Mouse (Mus musculus) colon, adult 2 months (tissue): ENCODE data around the gene Atg3. TPM values are rescaled to one million over a fixed set of nuclear protein-coding genes. Genes with fewer than 3 reads are reported as not detected.

Experiments
- polyA plus RNA-seq: library from polyadenylated mRNA; depleted of rRNA; stranded (reverse); fragments of >200 nt; gene quantifications from 2 replicates; pipeline ENCODE4 v1.2.3, GENCODE M21; 2012; rRNA removed

Gene Atg3
- 17.1 and 22.0 TPM in 2 replicates for polyA plus RNA-seq

DNA sequence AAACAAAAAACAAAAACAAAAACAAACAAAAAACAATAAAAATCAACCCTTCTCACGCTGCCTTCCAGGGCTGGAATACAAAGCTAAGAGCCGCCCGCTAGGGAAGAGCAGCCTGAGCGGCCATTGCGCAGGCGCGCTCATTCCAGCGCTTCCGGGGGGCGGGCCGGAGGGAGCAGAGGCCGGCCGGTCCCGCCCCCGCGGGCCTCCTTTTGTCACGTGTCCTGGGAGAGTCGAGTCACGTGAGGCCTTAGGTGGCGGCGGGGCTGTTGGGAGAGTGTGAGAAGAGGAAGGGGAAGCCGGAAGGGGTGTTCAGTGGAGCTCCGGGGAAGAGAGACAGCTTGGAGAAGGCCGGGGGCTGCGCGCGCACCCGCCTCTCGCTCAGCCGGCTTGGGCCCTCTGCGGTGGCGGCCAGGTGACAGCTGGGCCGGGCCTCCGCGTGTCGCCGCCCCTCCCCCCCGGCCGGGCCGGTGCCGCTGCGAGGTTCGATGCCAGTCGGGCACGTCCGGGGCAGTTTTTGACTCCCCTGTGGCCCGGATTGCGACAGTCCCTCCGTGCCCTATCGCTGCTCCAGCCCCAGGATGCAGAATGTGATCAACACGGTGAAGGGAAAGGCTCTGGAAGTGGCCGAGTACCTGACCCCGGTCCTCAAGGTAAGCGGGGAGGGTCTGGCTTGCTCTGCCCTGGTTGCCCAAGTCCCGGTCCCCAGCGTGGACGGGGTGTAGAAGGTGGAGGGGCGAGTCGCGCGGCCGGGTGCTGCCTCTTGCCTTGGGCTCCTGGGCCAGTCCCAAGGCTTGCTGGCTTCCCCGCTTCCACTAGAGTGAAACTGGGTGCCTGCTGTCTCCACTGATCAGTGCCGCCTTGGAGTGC, at the start of gene Atg3, which contains the start of gene Slc35a5:
Gene Atg3, plus strand, starts transcription at position 264 of the 867 bp plus-strand sequence.
Gene Slc35a5, minus strand, starts transcription at position 185 of the 867 bp plus-strand sequence.

DNA sequence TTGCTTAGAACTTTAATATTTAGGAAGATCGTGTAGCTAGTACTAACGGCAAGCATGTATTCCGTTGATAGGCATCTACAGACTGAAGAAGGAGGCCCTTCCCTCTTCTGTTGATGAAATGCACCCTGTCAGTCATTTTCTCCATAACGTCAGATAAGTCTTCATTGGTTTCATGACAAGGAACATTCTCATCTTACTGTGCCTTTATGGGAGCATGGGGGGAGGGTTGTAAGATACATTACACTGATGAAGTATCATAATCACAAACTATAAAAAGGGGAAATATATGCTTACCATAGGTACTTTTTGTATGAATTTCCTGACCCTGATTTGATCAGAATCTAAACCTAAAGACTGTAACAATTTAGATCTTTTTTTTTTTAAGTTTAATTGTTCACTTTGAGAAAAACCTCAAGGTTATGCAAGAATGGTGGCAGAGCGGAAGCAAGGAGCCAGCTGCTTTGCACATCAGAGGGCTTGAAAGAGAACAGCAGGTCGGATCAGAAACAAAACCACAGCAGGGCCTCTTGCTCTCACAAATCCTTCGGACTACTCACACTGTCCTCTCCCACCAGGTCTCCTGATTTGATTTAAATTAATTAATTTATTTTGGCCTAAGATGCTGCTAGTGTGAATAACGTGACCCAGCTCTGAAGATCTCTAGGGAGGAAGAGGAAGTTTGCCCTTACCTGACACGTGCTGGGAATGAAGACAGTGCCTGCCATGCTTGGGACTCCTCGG, 65.2 kb downstream of the Atg3 start, which contains the start of gene Btla:
Gene Btla, plus strand, starts transcription at position 668 of the 741 bp plus-strand sequence.

Other genes starting within 250 kb of the Atg3 start
- gene Cd200r3, start 215.1 kb upstream of the Atg3 start, polyA plus RNA-seq: not detected in 2 replicates
- gene Ccdc80, start 65.4 kb upstream of the Atg3 start, polyA plus RNA-seq: 17.7 and 18.2 TPM in 2 replicates
- gene Slc35a5, start 79 bp upstream of the Atg3 start, polyA plus RNA-seq: 5.1 and 5.4 TPM in 2 replicates
- 0.30 and 0.42 TPM in 2 replicates for gene Btla, start 65.5 kb downstream of the Atg3 start, polyA plus RNA-seq